Mouse (Mus musculus) olfactory bulb, adult 2 months (tissue): ENCODE data around the gene Fnbp1l.

Source experiments
- CTCF ChIP-seq: fragments of 200-500 bp; IDR thresholded peaks from 2 replicates; pipeline ENCODE4 v1.5.1; 2012; ENCODE audit warnings: low read depth, mild to moderate bottlenecking, low read length, moderate library complexity; ENCODE audit not compliant: insufficient read depth
- POLR2A ChIP-seq: fragments of 200-500 bp; IDR thresholded peaks from 2 replicates; pipeline ENCODE4 v1.6.1; 2012; ENCODE audit warnings: mild to moderate bottlenecking, low read depth, low read length, moderate library complexity; ENCODE audit not compliant: insufficient read depth

DNA sequence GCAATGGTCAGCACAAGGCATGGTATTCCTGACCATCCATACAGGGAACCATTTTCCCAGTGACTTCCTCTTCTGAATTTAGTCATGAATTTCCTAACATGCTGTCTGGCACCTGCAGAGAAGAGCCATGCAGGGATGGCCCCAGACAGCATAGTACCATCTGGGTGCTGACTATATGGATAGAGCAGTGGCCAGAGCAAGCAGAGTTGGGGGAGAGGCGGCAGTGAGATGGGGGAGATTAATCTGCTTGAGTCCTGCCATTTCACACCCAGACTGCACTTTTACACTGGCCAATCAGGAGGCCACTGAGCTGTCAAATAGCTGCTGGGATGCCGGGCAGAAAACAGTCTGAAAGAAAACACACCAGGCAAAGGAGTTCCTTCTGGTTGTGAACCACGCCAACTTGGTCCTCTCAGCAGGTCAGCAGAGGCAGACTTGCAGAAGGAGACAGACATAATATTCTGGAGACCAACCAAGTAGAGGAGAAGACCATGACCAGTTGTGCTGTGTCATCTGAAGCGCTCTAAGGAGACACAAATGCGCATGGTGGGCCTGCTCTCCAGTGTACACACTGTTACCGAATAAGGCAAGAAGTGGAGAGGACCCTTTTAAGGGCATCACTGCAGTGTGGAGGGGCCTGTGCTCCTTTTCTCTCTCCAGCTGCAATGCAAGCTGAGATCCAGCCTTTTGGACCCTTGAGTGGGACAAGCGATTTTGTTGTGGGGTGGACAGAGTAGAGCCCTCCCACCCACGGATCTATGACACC, 83.4 kb downstream of the Fnbp1l start:
- TF ChIP-seq POLR2A (no peak), CTCF (no peak)
